Mouse (Mus musculus): ENCODE data around the gene Gm28035. TPM values are rescaled to one million over a fixed set of nuclear protein-coding genes. Genes with fewer than 3 reads are reported as not detected.

The Gm28035 gene
- polyA plus RNA-seq, 1 experiment from 2014 or later, result 0.05 TPM

DNA sequence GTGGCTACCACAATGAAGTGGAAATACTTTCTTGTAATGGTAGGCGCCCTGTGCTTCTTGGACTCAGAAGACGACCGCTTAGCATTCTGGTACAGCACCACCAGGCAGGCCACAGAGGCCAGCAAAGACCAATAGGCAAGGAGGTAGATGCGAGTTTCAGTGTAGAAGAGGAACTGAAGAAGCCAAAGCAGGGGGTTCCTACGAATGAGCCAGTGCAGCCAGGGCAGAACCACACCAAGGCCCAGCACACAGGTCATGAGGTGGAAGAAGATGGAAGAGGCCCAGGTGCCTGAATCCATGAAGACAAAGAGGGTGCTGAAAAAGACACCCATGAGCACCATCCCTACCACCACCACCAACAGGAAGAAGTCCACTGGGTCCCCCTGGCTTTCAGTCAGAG, 44.6 kb downstream of the Gm28035 start:
- peak overlapping the region; percentile 96 for H3K4me2 ChIP-seq
- DNase-seq (no peak), ATAC-seq (ENCODE audit: low read depth) (no peak)
- no peaks in the 10 kb centered on the region for H3K27me3 ChIP-seq
- H3K4me3 ChIP-seq (replicated peaks), result peak overlapping the region; percentile 90
- no peak overlapping the region for H3K27ac ChIP-seq
- H3K9ac ChIP-seq, result peak overlapping the region; percentile 89; the same call in 1 of the 2 replicates
- H3K36me3 ChIP-seq, result 0 out of 2 replicates have a peak, but pooled peaks cover 3% of the 10 kb centered on the region
- peaks cover 38% of the 10 kb centered on the region for H3K4me1 ChIP-seq (replicated peaks)
- WGBS (ENCODE audit: insufficient replicate concordance), result 67% methylated on average over 5 of the region's 5 CpGs
- no peaks in the 10 kb centered on the region for H3K9me3 ChIP-seq (replicated peaks)

DNA sequence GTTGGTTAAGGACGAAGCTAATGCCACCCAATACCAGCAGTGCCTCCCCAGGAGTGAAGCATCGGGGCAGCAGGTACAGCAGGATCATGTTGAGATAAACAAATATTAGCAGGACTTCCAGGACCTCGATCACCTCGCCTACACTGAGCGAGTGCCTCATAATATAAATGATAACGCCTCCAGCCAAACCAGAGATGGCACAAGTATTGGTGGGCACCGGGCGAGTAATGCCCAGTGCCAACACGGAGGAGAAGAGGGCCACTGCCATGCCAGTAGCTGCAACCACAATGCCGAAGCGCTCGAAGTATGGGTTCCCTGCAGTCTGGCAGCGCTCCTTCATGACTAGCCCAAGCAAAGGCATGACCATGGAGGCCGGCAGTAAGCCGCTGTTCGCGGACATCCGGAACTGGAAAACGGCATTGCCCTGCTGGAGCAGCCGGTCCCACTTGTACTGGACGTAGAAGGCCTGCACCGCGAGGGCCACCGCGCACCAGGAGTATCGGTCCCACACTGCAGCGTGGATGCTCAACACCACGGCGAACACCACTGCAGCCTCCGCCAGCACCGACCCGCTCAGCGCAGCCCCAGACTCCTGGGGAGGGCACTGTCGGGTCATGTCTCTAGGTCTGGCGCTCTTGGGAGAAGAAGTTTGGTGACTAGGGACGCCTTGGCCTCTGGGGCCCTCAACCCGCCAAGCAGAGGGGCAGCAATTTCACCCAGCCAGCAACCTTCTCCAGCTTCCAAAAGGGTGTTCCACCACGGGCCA, 45.2 kb downstream of the Gm28035 start:
- no peaks in the 10 kb centered on the region for H3K27me3 ChIP-seq
- no peaks in the 10 kb centered on the region for H3K9me3 ChIP-seq (replicated peaks)
- peak overlapping the region; percentile 89 for H3K9ac ChIP-seq
- peaks cover 40% of the 10 kb centered on the region for H3K4me1 ChIP-seq (replicated peaks)
- DNase-seq (no peak), ATAC-seq (ENCODE audit: low read depth) (peak; percentile 62)
- H3K36me3 ChIP-seq, result peaks cover 9% of the 10 kb centered on the region; the same call in 1 of the 2 replicates
- 9% methylated on average over 38 of the region's 38 CpGs for WGBS (ENCODE audit: insufficient replicate concordance)
- peak overlapping the region; percentile 90 for H3K4me3 ChIP-seq (replicated peaks)
- peak overlapping the region; percentile 47; the same call in 1 of the 2 replicates for H3K27ac ChIP-seq
- H3K4me2 ChIP-seq, result peak overlapping the region; percentile 96

DNA sequence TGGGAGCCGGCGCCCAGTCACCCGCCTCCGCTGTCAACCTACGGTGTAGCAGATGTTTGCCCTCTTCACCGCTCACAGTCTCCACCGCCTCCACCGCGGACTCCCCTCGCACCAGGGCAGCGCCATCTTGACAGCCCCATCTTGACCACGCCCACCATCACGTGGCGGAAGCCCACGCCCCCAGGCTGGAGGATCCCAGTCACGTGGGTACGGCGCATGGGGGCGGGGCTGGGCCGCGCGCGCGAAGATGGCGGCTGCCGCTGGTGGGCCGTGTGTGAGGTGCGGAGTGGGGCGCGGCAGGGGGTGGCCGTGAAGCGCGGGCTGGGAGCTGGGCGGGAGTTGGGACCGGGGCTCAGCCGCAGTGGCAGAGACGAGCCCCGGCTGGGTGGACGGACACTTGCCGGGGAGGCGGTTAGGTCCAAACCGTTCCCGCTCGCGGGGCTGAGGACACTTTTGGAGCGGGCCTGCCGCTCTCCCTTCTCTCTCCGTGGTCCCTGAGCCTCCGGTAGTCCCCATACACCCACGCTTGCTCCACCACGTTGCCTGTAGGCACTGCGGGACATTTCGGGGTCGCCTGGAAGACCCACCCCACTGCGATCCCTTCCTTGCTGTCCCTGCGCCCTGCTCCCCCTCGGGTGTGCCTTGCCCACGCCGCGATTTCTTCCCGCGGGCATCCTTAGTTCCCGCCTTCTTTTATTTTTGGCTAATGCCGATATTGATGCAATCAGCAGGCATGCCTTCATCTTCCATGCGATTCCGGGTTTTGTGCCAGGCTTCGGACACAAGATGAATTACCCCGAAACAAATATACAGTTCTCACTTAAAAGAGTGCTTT, 46.0 kb downstream of the Gm28035 start, which contains the start of the genes Dolk and Nup188:
Dolk (minus strand) TSS at position 143 of the 835 bp plus-strand sequence.
Nup188 (plus strand) TSS at position 206 of the 835 bp plus-strand sequence.
- Histone ChIP-seq H3K27ac (peak within 1 kb of the TSS; percentile 84), H3K9me3 (replicated peaks) (no peaks in the 10 kb centered on the region), H3K4me3 (replicated peaks) (peak within 1 kb of the TSS; percentile 90), H3K9ac (peak within 1 kb of the TSS; percentile 89), H3K36me3 (peaks cover 11% of the 10 kb centered on the region; the same call in 1 of the 2 replicates), H3K4me1 (replicated peaks) (peaks cover 43% of the 10 kb centered on the region), H3K4me2 (peak within 1 kb of the TSS; percentile 96), H3K27me3 (no peaks in the 10 kb centered on the region)
- WGBS (ENCODE audit: insufficient replicate concordance), result under 1% methylated on average over 63 of the region's 68 CpGs
- DNase-seq, result peak; percentile 96
- peak; percentile 86 for ATAC-seq (ENCODE audit: low read depth)

DNA sequence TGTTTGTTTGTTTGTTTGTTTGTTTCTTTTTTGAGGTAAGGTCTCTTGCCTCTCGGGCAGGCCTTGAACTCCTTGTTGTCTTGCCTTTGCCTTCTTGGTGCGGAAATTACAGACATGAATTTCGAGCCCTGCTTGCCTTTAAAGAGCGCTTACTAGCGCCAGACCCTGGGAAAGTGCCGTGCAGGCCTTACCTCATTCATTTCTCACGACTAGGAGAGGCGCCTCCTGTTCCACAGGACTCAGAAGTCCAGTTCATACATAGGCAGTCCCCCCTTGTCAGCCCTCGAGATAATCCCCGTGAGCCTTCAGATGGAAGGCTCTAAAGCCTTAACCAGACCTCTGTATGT, 46.6 kb downstream of the Gm28035 start:
- Histone ChIP-seq H3K9ac (peak overlapping the region; percentile 89), H3K36me3 (peaks cover 15% of the 10 kb centered on the region; the same call in 1 of the 2 replicates), H3K4me3 (replicated peaks) (peak overlapping the region; percentile 90), H3K9me3 (replicated peaks) (no peaks in the 10 kb centered on the region), H3K4me1 (replicated peaks) (peaks cover 40% of the 10 kb centered on the region), H3K27me3 (no peaks in the 10 kb centered on the region), H3K27ac (peak overlapping the region; percentile 84), H3K4me2 (peak overlapping the region; percentile 96)
- under 1% methylated on average over 10 of the region's 10 CpGs for WGBS (ENCODE audit: insufficient replicate concordance)
- ATAC-seq (ENCODE audit: low read depth), result no peak
- peak; percentile 19 for DNase-seq

DNA sequence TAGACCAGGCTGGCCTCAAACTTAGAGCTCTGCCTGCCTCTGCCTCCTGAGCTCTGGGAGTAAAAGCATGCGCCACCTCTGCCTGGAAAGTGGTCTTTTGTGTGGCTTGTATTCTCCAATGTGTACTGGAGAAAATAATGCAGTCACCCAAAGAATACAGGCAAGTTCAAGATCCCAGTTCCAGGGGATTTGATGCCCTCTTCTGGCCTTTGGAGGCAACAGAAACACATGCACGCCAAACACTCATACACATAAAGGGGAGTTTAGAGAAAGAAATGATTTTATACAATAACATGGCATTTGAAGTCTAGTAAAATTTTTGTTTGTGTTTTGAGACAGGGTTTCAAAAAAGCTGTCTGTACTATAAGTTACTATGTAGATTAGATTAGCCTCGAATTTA, 59.2 kb downstream of the Gm28035 start:
- no peaks in the 10 kb centered on the region for H3K4me1 ChIP-seq (replicated peaks)
- ATAC-seq (ENCODE audit: low read depth) (no peak), DNase-seq (no peak)
- H3K4me2 ChIP-seq, result no peak overlapping the region
- peaks cover 75% of the 10 kb centered on the region for H3K36me3 ChIP-seq
- no peaks in the 10 kb centered on the region for H3K9me3 ChIP-seq (replicated peaks)
- 64% methylated on average over 3 of the region's 3 CpGs for WGBS (ENCODE audit: insufficient replicate concordance)
- no peaks in the 10 kb centered on the region for H3K27me3 ChIP-seq
- H3K4me3 ChIP-seq (replicated peaks), result no peak overlapping the region
- no peak overlapping the region for H3K27ac ChIP-seq
- H3K9ac ChIP-seq, result no peak overlapping the region

DNA sequence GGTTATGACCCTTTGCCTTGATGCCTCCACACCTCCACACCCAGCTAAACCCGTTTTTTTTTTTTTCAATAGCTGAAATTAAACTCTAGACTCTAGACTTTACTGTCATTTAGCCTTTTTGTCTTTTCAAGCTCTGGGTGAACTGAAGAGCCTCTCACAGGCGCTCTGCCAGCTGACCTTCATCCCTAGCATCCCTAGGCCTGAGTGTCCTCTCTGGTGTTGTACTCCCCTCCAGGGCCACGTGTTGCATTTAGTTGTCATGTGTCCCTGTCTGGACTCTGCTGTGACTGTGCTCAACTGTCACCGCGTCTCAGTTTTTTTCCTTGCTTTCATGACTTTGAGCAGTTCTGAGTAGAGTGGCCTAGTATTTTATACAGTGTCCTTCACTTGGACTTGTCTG, 59.6 kb downstream of the Gm28035 start:
- no peak overlapping the region for H3K4me3 ChIP-seq (replicated peaks)
- no peak overlapping the region for H3K4me2 ChIP-seq
- H3K27me3 ChIP-seq, result no peaks in the 10 kb centered on the region
- H3K9me3 ChIP-seq (replicated peaks), result no peaks in the 10 kb centered on the region
- DNase-seq (no peak), ATAC-seq (ENCODE audit: low read depth) (no peak)
- H3K9ac ChIP-seq, result no peak overlapping the region
- no peak overlapping the region for H3K27ac ChIP-seq
- no peaks in the 10 kb centered on the region for H3K4me1 ChIP-seq (replicated peaks)
- H3K36me3 ChIP-seq, result peaks cover 79% of the 10 kb centered on the region
- WGBS (ENCODE audit: insufficient replicate concordance), result 78% methylated on average over 5 of the region's 5 CpGs

DNA sequence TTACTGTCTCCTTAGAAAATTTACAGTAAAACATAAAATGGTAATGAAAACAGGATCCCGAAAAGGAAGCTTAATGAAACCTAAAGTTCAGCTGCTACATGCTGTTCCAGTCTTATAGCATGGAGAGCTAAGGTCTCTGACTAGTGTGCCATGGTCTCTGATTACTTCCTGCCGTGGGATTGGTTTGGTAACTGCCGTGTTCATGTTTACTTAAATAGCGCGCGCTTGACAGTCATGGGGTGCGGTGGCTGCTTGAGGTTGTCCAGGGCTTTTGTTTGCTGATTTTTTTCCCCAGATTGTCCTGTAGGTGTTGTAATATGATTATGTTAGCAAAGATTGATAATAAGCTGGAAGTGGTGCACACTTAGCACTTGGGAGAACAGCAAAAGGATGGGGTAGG, 65.7 kb downstream of the Gm28035 start:
- 86% methylated on average over 7 of the region's 7 CpGs for WGBS (ENCODE audit: insufficient replicate concordance)
- no peak overlapping the region for H3K4me3 ChIP-seq (replicated peaks)
- no peaks in the 10 kb centered on the region for H3K9me3 ChIP-seq (replicated peaks)
- H3K4me1 ChIP-seq (replicated peaks), result peaks cover 11% of the 10 kb centered on the region
- H3K9ac ChIP-seq, result no peak overlapping the region
- no peak overlapping the region for H3K4me2 ChIP-seq
- H3K36me3 ChIP-seq, result peaks cover 99% of the 10 kb centered on the region
- H3K27me3 ChIP-seq, result no peaks in the 10 kb centered on the region
- H3K27ac ChIP-seq, result no peak overlapping the region
- no peak for ATAC-seq (ENCODE audit: low read depth)
- DNase-seq, result no peak

DNA sequence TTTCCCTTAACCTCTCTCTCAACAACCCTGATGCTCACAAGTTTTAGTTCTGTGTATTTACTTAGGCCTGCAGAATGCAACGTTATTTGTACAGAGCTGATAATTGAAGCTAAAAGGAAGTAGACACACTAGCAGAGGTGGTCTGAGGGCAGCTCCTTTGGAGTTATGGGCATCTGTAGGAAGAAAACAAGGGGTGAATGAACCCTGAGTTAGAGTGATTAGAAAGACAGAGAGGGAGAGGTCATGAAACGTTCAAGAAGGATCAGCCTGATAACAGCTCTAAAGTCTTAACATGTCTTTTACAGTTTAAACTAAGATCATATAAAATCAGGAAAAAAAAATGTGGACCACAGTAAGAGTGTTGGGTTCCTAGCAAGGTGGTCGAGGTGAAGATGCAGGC, 69.0 kb downstream of the Gm28035 start:
- H3K9me3 ChIP-seq (replicated peaks), result no peaks in the 10 kb centered on the region
- H3K36me3 ChIP-seq, result peaks cover 96% of the 10 kb centered on the region
- ATAC-seq (ENCODE audit: low read depth) (peak; percentile 36), DNase-seq (no peak)
- H3K9ac ChIP-seq, result no peak overlapping the region
- no peaks in the 10 kb centered on the region for H3K27me3 ChIP-seq
- no peak overlapping the region for H3K4me3 ChIP-seq (replicated peaks)
- 46% methylated on average over 3 of the region's 3 CpGs for WGBS (ENCODE audit: insufficient replicate concordance)
- 0 out of 2 replicates have a peak overlapping the region, but pooled peaks have one; percentile 16 for H3K27ac ChIP-seq
- H3K4me2 ChIP-seq, result no peak overlapping the region
- peaks cover 11% of the 10 kb centered on the region for H3K4me1 ChIP-seq (replicated peaks)

DNA sequence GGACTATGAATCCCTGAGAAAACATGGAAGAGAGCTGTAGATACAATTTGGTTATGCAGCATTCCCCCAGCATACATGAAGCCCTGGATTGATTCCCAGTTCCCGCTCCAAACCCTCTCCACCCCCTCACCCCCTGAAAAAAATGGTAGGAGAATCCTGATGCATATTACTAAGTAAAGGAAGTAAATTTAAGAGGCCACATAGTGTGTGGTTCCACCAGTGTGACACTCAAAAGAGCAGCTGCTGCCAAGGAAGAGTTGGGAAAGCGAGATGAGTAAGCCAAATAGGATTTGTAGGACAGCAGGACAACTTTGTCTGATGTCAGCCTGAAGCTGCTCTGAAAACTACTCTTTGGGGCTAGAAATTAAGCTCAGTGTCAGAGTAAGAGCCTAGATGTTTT, 71.1 kb downstream of the Gm28035 start:
- Histone ChIP-seq H3K27me3 (no peaks in the 10 kb centered on the region), H3K36me3 (peaks cover 95% of the 10 kb centered on the region), H3K4me2 (no peak overlapping the region), H3K4me1 (replicated peaks) (peaks cover 11% of the 10 kb centered on the region), H3K9me3 (replicated peaks) (no peaks in the 10 kb centered on the region), H3K27ac (no peak overlapping the region), H3K9ac (no peak overlapping the region), H3K4me3 (replicated peaks) (no peak overlapping the region)
- no peak for ATAC-seq (ENCODE audit: low read depth)
- no peak for DNase-seq
- 80% methylated on average over 2 of the region's 2 CpGs for WGBS (ENCODE audit: insufficient replicate concordance)

DNA sequence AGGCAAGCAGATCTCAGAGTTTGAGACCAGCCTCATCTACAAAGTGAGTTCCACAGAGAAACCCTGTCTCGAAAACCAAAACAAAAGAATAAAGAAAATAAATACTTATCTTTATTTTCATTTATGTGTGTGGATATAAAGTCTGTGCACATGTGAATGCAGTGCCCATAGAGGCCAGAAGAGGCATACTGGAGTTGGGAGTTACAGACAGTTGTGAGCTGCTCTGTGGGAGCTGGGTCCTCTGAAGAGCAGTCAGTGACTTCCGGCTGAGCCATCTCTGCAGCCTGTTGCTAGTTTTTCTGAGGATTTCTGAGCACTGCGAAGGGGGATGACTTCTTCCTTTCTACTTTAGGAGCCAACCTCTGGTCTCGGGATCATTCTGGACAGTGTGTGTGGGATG, 75.8 kb downstream of the Gm28035 start:
- DNase-seq (no peak), ATAC-seq (ENCODE audit: low read depth) (no peak)
- peaks cover 89% of the 10 kb centered on the region for H3K36me3 ChIP-seq
- no peak overlapping the region for H3K27ac ChIP-seq
- no peak overlapping the region for H3K4me3 ChIP-seq (replicated peaks)
- no peaks in the 10 kb centered on the region for H3K27me3 ChIP-seq
- no peaks in the 10 kb centered on the region for H3K9me3 ChIP-seq (replicated peaks)
- H3K9ac ChIP-seq, result no peak overlapping the region
- WGBS (ENCODE audit: insufficient replicate concordance), result 80% methylated on average over 4 of the region's 4 CpGs
- H3K4me1 ChIP-seq (replicated peaks), result no peaks in the 10 kb centered on the region
- H3K4me2 ChIP-seq, result no peak overlapping the region

DNA sequence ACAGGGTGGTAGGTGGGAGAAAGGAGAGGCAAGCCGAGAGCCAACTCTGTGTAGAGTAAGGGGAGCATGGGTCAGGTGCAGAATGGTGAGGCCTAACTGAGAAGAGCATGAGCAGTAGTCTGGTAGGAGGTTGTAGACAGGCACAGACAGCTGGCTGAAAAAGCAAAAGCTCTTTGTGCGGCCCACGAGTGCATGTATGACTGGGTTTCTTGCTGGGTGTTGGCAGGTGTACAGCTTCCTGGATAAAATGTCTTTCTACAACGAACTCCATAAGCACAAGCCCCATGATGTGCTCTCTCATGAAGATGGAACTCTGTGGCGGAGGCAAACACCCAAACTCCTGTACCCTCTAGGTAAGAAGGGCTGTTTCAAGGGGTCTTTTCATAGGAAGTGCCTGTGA, 76.6 kb downstream of the Gm28035 start:
- Histone ChIP-seq H3K4me3 (replicated peaks) (no peak overlapping the region), H3K4me1 (replicated peaks) (no peaks in the 10 kb centered on the region), H3K27ac (no peak overlapping the region), H3K27me3 (no peaks in the 10 kb centered on the region), H3K4me2 (no peak overlapping the region), H3K9ac (no peak overlapping the region), H3K9me3 (replicated peaks) (no peaks in the 10 kb centered on the region), H3K36me3 (peaks cover 90% of the 10 kb centered on the region)
- 81% methylated on average over 5 of the region's 5 CpGs for WGBS (ENCODE audit: insufficient replicate concordance)
- ATAC-seq (ENCODE audit: low read depth) (no peak), DNase-seq (no peak)
